Mouse (Mus musculus) limb, embryonic 11.5 days (tissue): ENCODE results near the gene Naaladl2. TPM values are rescaled to one million over a fixed set of nuclear protein-coding genes. Genes with fewer than 3 reads are reported as not detected.

Experiments
- ATAC-seq: fragments of 200-750 bp; cut with Nextera tagmentation; 2 replicates; pipeline ENCODE4 v1.8.0; 2017; ENCODE audit warnings: low read depth; ENCODE audit not compliant: insufficient number of reproducible peaks, low FRiP score, low TSS enrichment
- DNase-seq: peaks from one replicate; pipeline ENCODE4 v3.0.0-alpha.2; 2015; ENCODE audit warnings: low spot score
- H3K27ac ChIP-seq: fragments of 300-500 bp; sonication (generic); replicated peaks from 2 replicates; pipeline ENCODE4 v1.5.1; 2014; ENCODE audit warnings: low read depth, mild to moderate bottlenecking, low read length
- H3K27me3 ChIP-seq: fragments of 300-500 bp; sonication (generic); 2 replicates; pipeline ENCODE4 v1.6.1; 2014; ENCODE audit warnings: mild to moderate bottlenecking, low read length, mixed read lengths; ENCODE audit not compliant: control insufficient read depth, insufficient read depth
- H3K36me3 ChIP-seq: fragments of 300-500 bp; sonication (generic); 2 replicates; pipeline ENCODE4 v1.6.1; 2014; ENCODE audit warnings: mild to moderate bottlenecking, low read length, moderate library complexity, mixed read lengths; ENCODE audit not compliant: control insufficient read depth, insufficient read depth
- H3K4me1 ChIP-seq: fragments of 300-500 bp; sonication (generic); 2 replicates; pipeline ENCODE4 v1.6.1; 2014; ENCODE audit warnings: low read length, mixed read lengths; ENCODE audit not compliant: control insufficient read depth, insufficient read depth
- H3K4me2 ChIP-seq: fragments of 300-500 bp; sonication (generic); 2 replicates; pipeline ENCODE4 v1.6.1; 2014; ENCODE audit warnings: low read depth, mild to moderate bottlenecking, moderate library complexity; ENCODE audit not compliant: severe bottlenecking
- H3K4me3 ChIP-seq: fragments of 300-500 bp; sonication (generic); 2 replicates; pipeline ENCODE4 v1.5.1; 2014; ENCODE audit warnings: low read depth, low read length
- H3K9ac ChIP-seq: fragments of 300-500 bp; sonication (generic); 2 replicates; pipeline ENCODE4 v1.6.1; 2014; ENCODE audit warnings: mild to moderate bottlenecking, low read length
- H3K9me3 ChIP-seq: fragments of 300-500 bp; sonication (generic); 2 replicates; pipeline ENCODE4 v1.6.1; 2016; ENCODE audit warnings: low read length; ENCODE audit not compliant: control insufficient read depth
- WGBS: fragments of 180-500 bp; shearing (Covaris S2); extraction: QIAGEN DNeasy Blood & Tissue Kit; methylation state at CpG from one replicate; pipeline ENCODE4 v1.1.7; 2014; 5-methylcytosine and 5-hydroxymethylcytosine counted together
- polyA plus RNA-seq: library from polyadenylated mRNA; unstranded; fragments of >200 nt; fragmentation: Nextera tagmentation; extraction: Ambion mirVana; gene quantifications from 2 replicates; pipeline ENCODE4 v1.2.1, GENCODE M21; 2014

The Naaladl2 gene
- polyA plus RNA-seq, 1 experiment from 2014 or later = 0.43 TPM

DNA sequence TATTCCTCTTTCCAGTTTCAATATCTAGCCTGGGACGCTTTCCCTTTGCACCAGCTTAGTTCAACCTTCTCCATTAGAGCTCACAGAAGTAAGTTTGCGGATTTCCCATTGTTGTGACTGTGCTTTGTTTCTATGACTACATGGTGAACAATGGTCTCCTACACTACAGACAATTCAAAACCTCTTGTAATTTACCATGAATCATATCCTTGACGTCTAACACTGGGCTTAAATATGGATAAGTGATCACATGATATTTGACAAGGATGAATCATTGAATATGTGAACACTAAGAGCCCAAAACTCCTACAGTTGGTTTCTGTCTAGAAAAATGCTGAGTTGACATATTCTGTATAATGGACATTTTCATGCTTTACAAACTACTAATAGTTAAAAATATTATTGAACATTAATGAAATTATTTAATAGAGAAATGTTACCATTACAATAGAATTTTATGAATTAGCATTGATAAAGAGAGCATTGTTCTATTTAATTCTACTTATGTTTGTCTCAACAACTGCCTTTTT, 539.2 kb downstream of the Naaladl2 start:
- no peaks in the 10 kb centered on the region for H3K27me3 ChIP-seq
- H3K4me2 ChIP-seq = no peak overlapping the region
- no peak overlapping the region for H3K27ac ChIP-seq
- H3K4me3 ChIP-seq = no peak overlapping the region
- WGBS = 92% methylated on average over 3 of the region's 3 CpGs
- no peaks in the 10 kb centered on the region for H3K4me1 ChIP-seq
- H3K36me3 ChIP-seq = no peaks in the 10 kb centered on the region
- H3K9me3 ChIP-seq = no peaks in the 10 kb centered on the region
- no peak overlapping the region for H3K9ac ChIP-seq
- no peak for DNase-seq
- ATAC-seq = no peak

DNA sequence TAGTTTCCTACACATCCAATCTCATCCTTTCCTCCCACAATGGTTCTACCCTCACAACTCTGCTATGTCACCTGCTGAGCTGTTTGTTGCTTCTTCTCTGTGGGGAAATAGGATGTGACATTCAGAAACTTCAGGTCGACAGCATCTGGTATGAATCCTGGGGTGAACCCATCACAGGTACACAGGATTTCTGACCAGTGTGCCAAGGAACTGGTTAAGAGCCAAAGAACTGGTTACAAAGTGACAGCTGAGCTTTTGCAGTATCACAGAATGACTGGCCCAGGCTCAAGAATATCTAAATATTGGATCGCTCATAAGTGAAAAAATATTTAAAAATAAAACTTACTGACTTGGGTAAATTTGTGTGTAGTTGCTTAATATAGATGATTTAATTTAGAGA, 548.6 kb downstream of the Naaladl2 start:
- H3K36me3 ChIP-seq = no peaks in the 10 kb centered on the region
- H3K4me1 ChIP-seq = no peaks in the 10 kb centered on the region
- no peak overlapping the region for H3K9ac ChIP-seq
- WGBS = 81% methylated on average over 2 of the region's 2 CpGs
- DNase-seq (no peak), ATAC-seq (no peak)
- H3K4me2 ChIP-seq = no peak overlapping the region
- no peaks in the 10 kb centered on the region for H3K27me3 ChIP-seq
- H3K9me3 ChIP-seq = no peaks in the 10 kb centered on the region
- H3K4me3 ChIP-seq = no peak overlapping the region
- no peak overlapping the region for H3K27ac ChIP-seq

DNA sequence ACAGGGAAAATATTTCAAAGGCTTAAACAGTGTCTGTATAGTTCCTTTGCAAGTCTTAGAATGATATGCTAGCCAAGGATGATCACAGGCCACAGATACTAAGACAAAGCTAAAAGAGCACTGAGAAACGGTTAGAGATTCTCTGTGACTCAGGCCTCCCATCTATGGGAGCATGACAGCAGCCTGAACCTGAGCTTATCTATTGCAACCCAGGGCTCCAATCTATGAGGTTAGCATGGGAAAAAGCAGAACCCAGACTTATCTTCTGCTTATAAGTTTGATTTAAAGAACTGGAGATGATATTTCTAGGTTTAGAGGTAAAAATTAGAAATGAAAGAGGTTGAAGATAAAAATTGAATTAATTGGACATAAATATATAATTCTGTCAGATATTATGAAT, 587.4 kb downstream of the Naaladl2 start:
- no peak overlapping the region for H3K4me3 ChIP-seq
- ATAC-seq = no peak

DNA sequence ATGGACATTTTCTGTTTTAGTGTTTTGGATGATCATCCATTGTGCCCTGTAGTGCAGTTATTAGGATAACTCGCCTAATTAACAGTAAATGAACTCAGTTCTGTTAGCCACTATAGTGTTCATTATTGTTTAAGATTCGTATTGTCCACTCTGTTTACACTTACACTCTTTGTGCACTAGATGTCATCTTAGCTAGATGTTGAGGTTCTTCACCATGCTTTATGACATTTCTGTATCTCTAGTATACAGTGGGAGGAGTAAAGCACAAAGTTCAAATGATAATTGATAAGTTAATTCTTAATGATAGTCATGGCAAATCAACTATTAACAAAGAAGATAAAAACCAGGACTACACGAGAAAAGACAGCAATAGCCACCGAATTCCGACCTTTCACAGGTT, 590.4 kb downstream of the Naaladl2 start:
- DNase-seq = no peak
- Histone ChIP-seq H3K36me3 (no peaks in the 10 kb centered on the region), H3K27me3 (no peaks in the 10 kb centered on the region), H3K9ac (no peak overlapping the region), H3K27ac (no peak overlapping the region), H3K4me1 (no peaks in the 10 kb centered on the region), H3K4me3 (no peak overlapping the region), H3K9me3 (no peaks in the 10 kb centered on the region), H3K4me2 (no peak overlapping the region)
- ATAC-seq = no peak
- WGBS = 88% methylated on average over 5 of the region's 5 CpGs

More for the DNA sequence above, 587.4 kb downstream of the Naaladl2 start:
- Histone ChIP-seq H3K27ac (no peak overlapping the region), H3K36me3 (no peaks in the 10 kb centered on the region), H3K4me2 (no peak overlapping the region), H3K9me3 (no peaks in the 10 kb centered on the region), H3K4me1 (no peaks in the 10 kb centered on the region), H3K9ac (no peak overlapping the region), H3K27me3 (no peaks in the 10 kb centered on the region)
- no peak for DNase-seq
- WGBS = 85% methylated on average over 1 of the region's 1 CpGs

DNA sequence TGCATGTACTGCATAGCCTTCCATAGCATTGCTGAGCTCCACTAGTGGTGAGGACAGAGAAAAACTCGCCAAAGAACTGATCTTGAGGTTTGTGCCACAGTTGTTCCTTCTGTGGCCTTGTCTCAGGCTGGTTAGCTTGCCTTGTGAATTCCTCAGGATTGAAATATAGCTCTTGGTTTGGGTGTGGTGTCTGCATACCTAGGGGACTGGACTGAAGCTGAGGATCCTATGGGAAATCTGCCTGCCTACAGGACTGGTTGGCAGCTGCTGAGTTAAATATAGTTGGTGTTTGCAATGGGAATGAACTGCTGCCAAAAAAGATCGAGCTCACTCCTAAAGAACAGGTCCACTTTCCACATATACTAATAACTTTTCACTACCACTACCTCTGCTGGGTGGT, 591.4 kb downstream of the Naaladl2 start:
- 77% methylated on average over 2 of the region's 2 CpGs for WGBS
- Histone ChIP-seq H3K4me2 (no peak overlapping the region), H3K9ac (no peak overlapping the region), H3K9me3 (no peaks in the 10 kb centered on the region), H3K4me1 (no peaks in the 10 kb centered on the region), H3K27me3 (no peaks in the 10 kb centered on the region), H3K27ac (no peak overlapping the region), H3K4me3 (no peak overlapping the region), H3K36me3 (no peaks in the 10 kb centered on the region)
- no peak for DNase-seq
- no peak for ATAC-seq

DNA sequence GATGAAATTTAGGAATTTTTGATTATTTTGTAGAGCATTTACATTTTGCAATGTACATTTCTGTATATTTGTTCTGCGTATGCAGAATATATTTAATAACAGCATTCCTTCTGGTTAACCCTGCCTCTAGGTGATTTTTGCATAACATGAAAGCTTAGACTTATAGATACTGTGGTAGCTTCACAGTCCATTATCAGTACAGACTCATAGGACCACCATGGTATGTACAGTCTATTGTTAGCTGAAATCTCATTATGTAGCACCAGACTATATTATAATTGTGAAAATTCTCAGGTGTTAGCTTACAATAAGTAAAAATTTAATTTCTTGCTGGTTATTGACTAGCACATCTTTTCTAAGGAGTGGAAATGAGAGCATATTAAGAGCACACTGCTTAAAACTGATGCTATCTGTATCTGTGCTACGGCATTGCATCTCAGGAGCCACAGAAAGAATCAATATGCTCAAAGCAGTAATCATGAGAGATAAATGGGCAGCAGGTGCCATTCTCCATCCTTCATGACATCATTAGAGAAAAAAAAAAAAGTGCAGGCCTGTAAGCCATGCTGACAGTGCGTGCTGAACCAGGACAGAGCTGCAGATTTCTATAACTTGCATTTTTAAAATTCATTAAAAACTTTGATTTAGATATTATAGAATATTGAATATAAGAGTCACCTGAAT, 610.1 kb downstream of the Naaladl2 start:
- ATAC-seq (no peak), DNase-seq (no peak)
- Histone ChIP-seq H3K36me3 (no peaks in the 10 kb centered on the region), H3K9ac (no peak overlapping the region), H3K4me2 (no peak overlapping the region), H3K27ac (no peak overlapping the region), H3K4me3 (no peak overlapping the region), H3K4me1 (no peaks in the 10 kb centered on the region), H3K27me3 (no peaks in the 10 kb centered on the region), H3K9me3 (no peaks in the 10 kb centered on the region)
- 86% methylated on average over 3 of the region's 3 CpGs for WGBS

DNA sequence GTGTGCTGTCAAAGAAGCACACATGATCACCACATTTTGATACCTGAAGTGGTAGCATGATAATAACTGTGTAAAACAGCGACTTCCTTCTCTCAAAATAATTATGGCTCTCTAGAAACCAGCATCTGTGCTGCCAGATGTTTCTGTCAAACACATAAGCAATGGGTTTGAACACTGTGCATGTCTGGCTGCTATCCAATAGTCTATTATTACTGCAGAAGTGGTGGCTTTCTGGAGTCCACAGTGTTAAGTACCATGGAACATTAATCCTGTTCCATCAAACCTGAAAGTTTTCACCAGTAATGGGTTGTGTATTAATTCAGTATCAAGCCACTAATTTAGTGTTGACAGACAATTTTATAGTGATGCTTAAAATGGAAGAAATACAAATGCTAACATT, 629.1 kb downstream of the Naaladl2 start:
- Histone ChIP-seq H3K36me3 (no peaks in the 10 kb centered on the region), H3K4me1 (no peaks in the 10 kb centered on the region), H3K4me3 (no peak overlapping the region), H3K9ac (no peak overlapping the region), H3K9me3 (no peaks in the 10 kb centered on the region), H3K27me3 (no peaks in the 10 kb centered on the region), H3K27ac (no peak overlapping the region), H3K4me2 (no peak overlapping the region)
- WGBS = 52% methylated on average over 1 of the region's 1 CpGs
- DNase-seq = no peak
- ATAC-seq = no peak

DNA sequence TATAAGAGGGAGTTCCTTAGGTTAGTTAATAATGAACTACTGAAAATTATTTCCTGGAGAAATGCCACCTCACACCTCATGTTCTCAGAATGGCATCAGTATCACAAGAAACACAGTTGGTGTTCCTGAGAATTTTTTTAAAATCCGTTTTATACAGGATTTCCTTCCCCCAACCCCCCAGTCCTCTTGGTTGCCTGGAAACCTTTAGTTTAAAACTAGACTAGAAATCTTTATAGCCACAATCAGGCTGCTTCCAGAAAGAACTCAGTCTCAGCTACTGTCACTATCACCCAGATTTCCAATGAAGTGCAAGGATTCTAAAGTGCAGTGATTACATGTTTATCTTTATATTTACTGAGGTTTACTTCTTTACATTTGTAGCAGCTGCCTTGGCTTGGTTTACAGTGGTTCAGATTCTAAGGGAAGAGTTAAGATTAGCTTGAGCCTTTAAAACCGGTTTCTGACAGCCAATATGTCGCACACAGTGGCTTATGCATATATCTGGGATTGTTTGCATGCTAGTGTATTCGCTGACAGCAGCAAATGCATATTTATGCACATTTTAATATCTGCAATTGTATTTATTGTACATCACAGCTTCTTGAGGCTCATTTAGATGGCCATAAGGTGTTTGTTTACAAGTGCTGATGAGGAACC, 657.5 kb downstream of the Naaladl2 start:
- no peaks in the 10 kb centered on the region for H3K4me1 ChIP-seq
- H3K9me3 ChIP-seq = no peaks in the 10 kb centered on the region
- H3K27ac ChIP-seq = no peak overlapping the region
- WGBS = 72% methylated on average over 4 of the region's 4 CpGs
- no peak overlapping the region for H3K9ac ChIP-seq
- no peak for DNase-seq
- ATAC-seq = no peak
- no peaks in the 10 kb centered on the region for H3K27me3 ChIP-seq
- H3K36me3 ChIP-seq = no peaks in the 10 kb centered on the region
- H3K4me3 ChIP-seq = no peak overlapping the region
- H3K4me2 ChIP-seq = no peak overlapping the region
